Mouse (Mus musculus) olfactory bulb, adult 2 months (tissue): ENCODE results near the gene Cfap57.

Experiments used
- CTCF ChIP-seq: fragments of 200-500 bp; IDR thresholded peaks from 2 replicates; pipeline ENCODE4 v1.5.1; 2012; ENCODE audit warnings: low read depth, mild to moderate bottlenecking, low read length, moderate library complexity; ENCODE audit not compliant: insufficient read depth
- POLR2A ChIP-seq: fragments of 200-500 bp; IDR thresholded peaks from 2 replicates; pipeline ENCODE4 v1.6.1; 2012; ENCODE audit warnings: mild to moderate bottlenecking, low read depth, low read length, moderate library complexity; ENCODE audit not compliant: insufficient read depth

GRCm38 (mm10) chr4:118543592-118544260 is 76.9 kb downstream of the Cfap57 start, which contains the start of gene Tmem125:
- TF ChIP-seq POLR2A (no peak), CTCF (no peak)
